Mouse (Mus musculus): Measurements from ENCODE around the gene Irak4. TPM values are rescaled to one million over a fixed set of nuclear protein-coding genes. Genes with fewer than 3 reads are reported as not detected.

Irak4 gene
- total and polyA plus RNA-seq, 3 experiments: 6.7 to 9.4 TPM; not detected in 1

GRCm38 (mm10) chr15:94543409-94544051, at the start of gene Irak4, which contains the start of gene Pus7l (continued):
- TF ChIP-seq ZMIZ1 (IDR thresholded peaks at IDR 0.05; ENCODE audit: low read depth, low read length) (peak; percentile 72), HCFC1 (IDR thresholded peaks at IDR 0.05; ENCODE audit: low read depth, low read length) (peak; percentile 77), ZKSCAN1 (IDR thresholded peaks at IDR 0.05; ENCODE audit: low read depth, low read length) (no peak)

GRCm38 (mm10) chr15:94494445-94494844, 49.0 kb upstream of the Irak4 start:
- H3K9ac ChIP-seq (ENCODE audit: control insufficient read depth, low read depth, low read length, poor library complexity, severe bottlenecking): no peak overlapping the region
- H3K9me3 ChIP-seq (replicated peaks; ENCODE audit: insufficient read depth, low read length): no peaks in the 10 kb centered on the region
- H3K4me3 ChIP-seq (ENCODE audit: control insufficient read depth in 1 of 2, insufficient read depth in 1 of 2, low read depth in 2 of 2, low read length in 2 of 2): no peak overlapping the region
- no peaks in the 10 kb centered on the region for H3K79me2 ChIP-seq (ENCODE audit: control insufficient read depth, insufficient read depth, low read length, poor library complexity)
- no peak overlapping the region for H3K27ac ChIP-seq (ENCODE audit: control insufficient read depth, low read depth, low read length)
- no peaks in the 10 kb centered on the region for H3K27me3 ChIP-seq (ENCODE audit: control insufficient read depth in 1 of 2, insufficient read depth in 2 of 2, low read length in 2 of 2)
- peak; percentile 55 for DNase-seq (ENCODE audit: low read depth, low spot score)
- TF ChIP-seq RAD21 (IDR thresholded peaks at IDR 0.05; ENCODE audit: low read depth, low read length) (peak; percentile 67), TCF12 (IDR thresholded peaks at IDR 0.05; ENCODE audit: low read depth, low read length) (no peak), ZC3H11A (IDR thresholded peaks at IDR 0.05; ENCODE audit: low read depth, low read length) (peak; percentile 23; the same call in 1 of the 2 replicates), CTCF (IDR thresholded peaks at IDR 0.05 in 2 of 3, conservative IDR thresholded peaks at IDR 0.05 in 1 of 3; ENCODE audit: control insufficient read depth in 1 of 3, insufficient read depth in 1 of 3, low read depth in 2 of 3, low read length in 3 of 3, poor library complexity in 1 of 3, severe bottlenecking in 1 of 3) (peak; percentile 29 to 71 (median 65); a peak in 5 of 6 replicates), SMC3 (IDR thresholded peaks at IDR 0.05; ENCODE audit: low read depth, low read length) (peak; percentile 78), ELF1 (IDR thresholded peaks at IDR 0.05; ENCODE audit: low read depth, low read length) (no peak)
- no peaks in the 10 kb centered on the region for H3K36me3 ChIP-seq (ENCODE audit: control insufficient read depth in 1 of 2, insufficient read depth in 2 of 2, low read length in 2 of 2)
- H3K4me1 ChIP-seq (ENCODE audit: control insufficient read depth in 1 of 2, insufficient read depth in 2 of 2, low read length in 2 of 2): peaks cover 0 to 3% of the 10 kb centered on the region in 2 experiments; a peak in 2 of 4 replicates

GRCm38 (mm10) chr15:94495936-94496335, 47.5 kb upstream of the Irak4 start:
- no peak for DNase-seq (ENCODE audit: low read depth, low spot score)
- Histone ChIP-seq H3K4me3 (ENCODE audit: control insufficient read depth in 1 of 2, insufficient read depth in 1 of 2, low read depth in 2 of 2, low read length in 2 of 2) (no peak overlapping the region), H3K36me3 (ENCODE audit: control insufficient read depth in 1 of 2, insufficient read depth in 2 of 2, low read length in 2 of 2) (no peaks in the 10 kb centered on the region), H3K4me1 (ENCODE audit: control insufficient read depth in 1 of 2, insufficient read depth in 2 of 2, low read length in 2 of 2) (peaks cover 0 to 3% of the 10 kb centered on the region in 2 experiments; a peak in 2 of 4 replicates), H3K9me3 (replicated peaks; ENCODE audit: insufficient read depth, low read length) (no peaks in the 10 kb centered on the region), H3K27me3 (ENCODE audit: control insufficient read depth in 1 of 2, insufficient read depth in 2 of 2, low read length in 2 of 2) (no peaks in the 10 kb centered on the region), H3K9ac (ENCODE audit: control insufficient read depth, low read depth, low read length, poor library complexity, severe bottlenecking) (no peak overlapping the region), H3K27ac (ENCODE audit: control insufficient read depth, low read depth, low read length) (no peak overlapping the region), H3K79me2 (ENCODE audit: control insufficient read depth, insufficient read depth, low read length, poor library complexity) (no peaks in the 10 kb centered on the region)
- TF ChIP-seq ZC3H11A (IDR thresholded peaks at IDR 0.05; ENCODE audit: low read depth, low read length) (no peak), CTCF (IDR thresholded peaks at IDR 0.05 in 2 of 3, conservative IDR thresholded peaks at IDR 0.05 in 1 of 3; ENCODE audit: control insufficient read depth in 1 of 3, insufficient read depth in 1 of 3, low read depth in 2 of 3, low read length in 3 of 3, poor library complexity in 1 of 3, severe bottlenecking in 1 of 3) (peak; percentile 9 to 48 (median 41); a peak in 4 of 6 replicates), GABPA (IDR thresholded peaks at IDR 0.05; ENCODE audit: low read depth, low read length) (no peak), MYB (IDR thresholded peaks at IDR 0.05; ENCODE audit: low read depth, low read length) (no peak), MYC (IDR thresholded peaks at IDR 0.05; ENCODE audit: low read depth, low read length) (no peak)
